Mouse (Mus musculus) liver, adult 2 months (tissue): Measurements from ENCODE around the gene Arl3.

Source experiments
- CTCF ChIP-seq: fragments of 200-500 bp; IDR thresholded peaks from 2 replicates; pipeline ENCODE4 v1.5.1; 2011; ENCODE audit warnings: low read depth, low read length, control low read depth
- POLR2A ChIP-seq: fragments of 200-500 bp; IDR thresholded peaks from 2 replicates; pipeline ENCODE4 v1.6.1; 2011; ENCODE audit warnings: low read length, control low read depth; ENCODE audit not compliant: insufficient read depth; ENCODE audit errors: extremely low read depth

GRCm38 (mm10) chr19:46489448-46489847 is 83.5 kb downstream of the Arl3 start:
- TF ChIP-seq POLR2A (no peak), CTCF (no peak)
